Mouse (Mus musculus): ENCODE results near the gene Wdr91. TPM values are rescaled to one million over a fixed set of nuclear protein-coding genes. Genes with fewer than 3 reads are reported as not detected.

Wdr91 gene
- polyA plus RNA-seq, 1 experiment from 2014 or later: 14.2 TPM

- Histone ChIP-seq H3K27ac (no peak overlapping the region), H3K4me1 (peaks cover 45% of the 10 kb centered on the region), H3K4me2 (no peak overlapping the region), H3K4me3 (no peak overlapping the region), H3K36me3 (peaks cover 98% of the 10 kb centered on the region), H3K27me3 (replicated peaks) (no peaks in the 10 kb centered on the region), H3K9ac (no peak overlapping the region), H3K9me3 (replicated peaks) (no peaks in the 10 kb centered on the region)
- no peak for ATAC-seq
- 74% methylated on average over 2 of the region's 2 CpGs for WGBS (ENCODE audit: insufficient replicate concordance)
These were observed 9.7 kb downstream of the Wdr91 start for GRCm38 (mm10) chr6:34900990-34901389.

GRCm38 (mm10) chr6:34899127-34899526 is 11.5 kb downstream of the Wdr91 start:
- H3K27ac ChIP-seq: no peak overlapping the region
- peaks cover 98% of the 10 kb centered on the region for H3K36me3 ChIP-seq
- no peak overlapping the region for H3K4me2 ChIP-seq
- ATAC-seq: peak; percentile 44; the same call in 1 of the 2 replicates
- H3K4me3 ChIP-seq: no peak overlapping the region
- H3K9ac ChIP-seq: no peak overlapping the region
- H3K4me1 ChIP-seq: peaks cover 32% of the 10 kb centered on the region
- H3K9me3 ChIP-seq (replicated peaks): no peaks in the 10 kb centered on the region
- H3K27me3 ChIP-seq (replicated peaks): no peaks in the 10 kb centered on the region
- WGBS (ENCODE audit: insufficient replicate concordance): 72% methylated on average over 2 of the region's 2 CpGs

GRCm38 (mm10) chr6:34896168-34896780 is 14.4 kb downstream of the Wdr91 start:
- Histone ChIP-seq H3K36me3 (peaks cover 98% of the 10 kb centered on the region), H3K9ac (no peak overlapping the region), H3K4me2 (no peak overlapping the region), H3K4me3 (no peak overlapping the region), H3K4me1 (peaks cover 8% of the 10 kb centered on the region), H3K27ac (no peak overlapping the region), H3K9me3 (replicated peaks) (no peaks in the 10 kb centered on the region), H3K27me3 (replicated peaks) (no peaks in the 10 kb centered on the region)
- 79% methylated on average over 16 of the region's 16 CpGs for WGBS (ENCODE audit: insufficient replicate concordance)
- peak; percentile 27; the same call in 1 of the 2 replicates for ATAC-seq

GRCm38 (mm10) chr6:34895569-34895968 is 15.1 kb downstream of the Wdr91 start:
- no peak for ATAC-seq
- no peak overlapping the region for H3K4me3 ChIP-seq
- no peaks in the 10 kb centered on the region for H3K27me3 ChIP-seq (replicated peaks)
- H3K27ac ChIP-seq: no peak overlapping the region
- no peaks in the 10 kb centered on the region for H3K9me3 ChIP-seq (replicated peaks)
- WGBS (ENCODE audit: insufficient replicate concordance): 94% methylated on average over 7 of the region's 7 CpGs
- peaks cover 98% of the 10 kb centered on the region for H3K36me3 ChIP-seq
- no peak overlapping the region for H3K4me2 ChIP-seq
- no peak overlapping the region for H3K9ac ChIP-seq
- H3K4me1 ChIP-seq: peaks cover 8% of the 10 kb centered on the region

GRCm38 (mm10) chr6:34889185-34889584 is 21.5 kb downstream of the Wdr91 start:
- Histone ChIP-seq H3K4me2 (no peak overlapping the region), H3K4me3 (no peak overlapping the region), H3K36me3 (peaks cover 98% of the 10 kb centered on the region), H3K27me3 (replicated peaks) (no peaks in the 10 kb centered on the region), H3K27ac (no peak overlapping the region), H3K4me1 (no peaks in the 10 kb centered on the region), H3K9ac (no peak overlapping the region), H3K9me3 (replicated peaks) (no peaks in the 10 kb centered on the region)
- 82% methylated on average over 4 of the region's 4 CpGs for WGBS (ENCODE audit: insufficient replicate concordance)
- no peak for ATAC-seq

GRCm38 (mm10) chr6:34887131-34887850 is 23.4 kb downstream of the Wdr91 start:
- H3K27me3 ChIP-seq (replicated peaks): no peaks in the 10 kb centered on the region
- H3K4me3 ChIP-seq: no peak overlapping the region
- H3K4me1 ChIP-seq: no peaks in the 10 kb centered on the region
- H3K9ac ChIP-seq: no peak overlapping the region
- no peak overlapping the region for H3K4me2 ChIP-seq
- H3K36me3 ChIP-seq: peaks cover 99% of the 10 kb centered on the region
- H3K9me3 ChIP-seq (replicated peaks): no peaks in the 10 kb centered on the region
- ATAC-seq: no peak
- H3K27ac ChIP-seq: no peak overlapping the region
- 90% methylated on average over 6 of the region's 6 CpGs for WGBS (ENCODE audit: insufficient replicate concordance)

- no peak overlapping the region for H3K27ac ChIP-seq
- 86% methylated on average over 7 of the region's 7 CpGs for WGBS (ENCODE audit: insufficient replicate concordance)
- no peak overlapping the region for H3K4me3 ChIP-seq
- H3K4me2 ChIP-seq: no peak overlapping the region
- no peaks in the 10 kb centered on the region for H3K9me3 ChIP-seq (replicated peaks)
- no peak overlapping the region for H3K9ac ChIP-seq
- ATAC-seq: no peak
- peaks cover 99% of the 10 kb centered on the region for H3K36me3 ChIP-seq
- H3K4me1 ChIP-seq: no peaks in the 10 kb centered on the region
- no peaks in the 10 kb centered on the region for H3K27me3 ChIP-seq (replicated peaks)
These were observed 26.0 kb downstream of the Wdr91 start for GRCm38 (mm10) chr6:34884724-34885123.

GRCm38 (mm10) chr6:34879911-34880475 is 30.7 kb downstream of the Wdr91 start:
- no peaks in the 10 kb centered on the region for H3K9me3 ChIP-seq (replicated peaks)
- H3K9ac ChIP-seq: no peak overlapping the region
- WGBS (ENCODE audit: insufficient replicate concordance): 66% methylated on average over 6 of the region's 6 CpGs
- H3K4me2 ChIP-seq: no peak overlapping the region
- peaks cover 62% of the 10 kb centered on the region for H3K36me3 ChIP-seq
- no peak overlapping the region for H3K27ac ChIP-seq
- peaks cover 39% of the 10 kb centered on the region for H3K4me1 ChIP-seq
- ATAC-seq: no peak
- H3K4me3 ChIP-seq: no peak overlapping the region
- no peaks in the 10 kb centered on the region for H3K27me3 ChIP-seq (replicated peaks)

- ATAC-seq: no peak
- 82% methylated on average over 16 of the region's 16 CpGs for WGBS (ENCODE audit: insufficient replicate concordance)
- Histone ChIP-seq H3K9ac (no peak overlapping the region), H3K9me3 (replicated peaks) (no peaks in the 10 kb centered on the region), H3K4me1 (peaks cover 47% of the 10 kb centered on the region), H3K4me2 (peak overlapping the region; percentile 88; the same call in 1 of the 2 replicates), H3K36me3 (peaks cover 56% of the 10 kb centered on the region), H3K4me3 (no peak overlapping the region), H3K27ac (peak overlapping the region; percentile 95), H3K27me3 (replicated peaks) (no peaks in the 10 kb centered on the region)
These were observed 31.5 kb downstream of the Wdr91 start for GRCm38 (mm10) chr6:34879101-34879740.

- peak within 1 kb of the TSS; percentile 88 for H3K4me2 ChIP-seq
- peaks cover 62% of the 10 kb centered on the region for H3K4me1 ChIP-seq
- peaks cover 56% of the 10 kb centered on the region for H3K36me3 ChIP-seq
- ATAC-seq: peak; percentile 77
- peak within 1 kb of the TSS; percentile 84 for H3K4me3 ChIP-seq
- no peaks in the 10 kb centered on the region for H3K9me3 ChIP-seq (replicated peaks)
- H3K27me3 ChIP-seq (replicated peaks): no peaks in the 10 kb centered on the region
- peak within 1 kb of the TSS; percentile 95 for H3K27ac ChIP-seq
- WGBS (ENCODE audit: insufficient replicate concordance): under 1% methylated on average over 56 of the region's 56 CpGs
- peak within 1 kb of the TSS; percentile 93 for H3K9ac ChIP-seq
These were observed 33.0 kb downstream of the Wdr91 start, which contains the start of gene Cyren for GRCm38 (mm10) chr6:34877509-34878321. Gene Cyren, minus strand, starts transcription at chr6:34878060.

- Histone ChIP-seq H3K4me1 (peaks cover 71% of the 10 kb centered on the region), H3K27ac (peak overlapping the region; percentile 95), H3K9ac (peak overlapping the region; percentile 93), H3K9me3 (replicated peaks) (no peaks in the 10 kb centered on the region), H3K4me2 (peak overlapping the region; percentile 88), H3K4me3 (peak overlapping the region; percentile 84), H3K36me3 (peaks cover 51% of the 10 kb centered on the region), H3K27me3 (replicated peaks) (no peaks in the 10 kb centered on the region)
- ATAC-seq: peak; percentile 75
- whole genome bisulfite sequencing (ENCODE audit: insufficient replicate concordance): 12% methylated on average over 2 of the region's 2 CpGs
These were observed 33.9 kb downstream of the Wdr91 start for GRCm38 (mm10) chr6:34876835-34877156.
